Mouse (Mus musculus) neural tube, embryonic 13.5 days (tissue): ENCODE data around the gene Lce1e. TPM values are rescaled to one million over a fixed set of nuclear protein-coding genes. Genes with fewer than 3 reads are reported as not detected.

Experiments used
- polyA plus RNA-seq: library from polyadenylated mRNA; unstranded; fragments of >200 nt; fragmentation: Nextera tagmentation; extraction: Ambion mirVana; gene quantifications from 2 replicates; pipeline ENCODE4 v1.2.1, GENCODE M21; 2015

The Lce1e gene
- polyA plus RNA-seq, 1 experiment from 2014 or later = not detected

Other genes with a start within 250 kb of the Lce1e start
- gene Sprr1a, start 223.2 kb downstream of the Lce1e start, polyA plus RNA-seq = not detected in 2 replicates
- not detected in 2 replicates for gene Sprr4, start 208.6 kb downstream of the Lce1e start, polyA plus RNA-seq
- gene 2310046K23Rik, start 174.6 kb downstream of the Lce1e start, polyA plus RNA-seq = not detected in 2 replicates
- gene Ivl, start 135.3 kb downstream of the Lce1e start, polyA plus RNA-seq = not detected in 2 replicates
- gene Smcp, start 120.1 kb downstream of the Lce1e start, polyA plus RNA-seq = not detected in 2 replicates
- gene 2210017I01Rik, start 101.6 kb downstream of the Lce1e start, polyA plus RNA-seq = not detected in 2 replicates
- gene Lce6a, start 87.4 kb downstream of the Lce1e start, polyA plus RNA-seq = not detected in 2 replicates
- gene Lce1a1, start 60.8 kb downstream of the Lce1e start, polyA plus RNA-seq = not detected in 2 replicates
- not detected in 2 replicates for gene Lce1b, start 52.1 kb downstream of the Lce1e start, polyA plus RNA-seq
- not detected in 2 replicates for gene Lce1a2, start 38.8 kb downstream of the Lce1e start, polyA plus RNA-seq
- gene Lce1c, start 29.8 kb downstream of the Lce1e start, polyA plus RNA-seq = not detected in 2 replicates
- not detected in 2 replicates for gene Lce1d, start 21.9 kb downstream of the Lce1e start, polyA plus RNA-seq
- not detected in 2 replicates for gene Lce1f, start 11.3 kb upstream of the Lce1e start, polyA plus RNA-seq
- not detected in 2 replicates for gene Gm38119, start 30.0 kb upstream of the Lce1e start, polyA plus RNA-seq
- not detected in 2 replicates for gene Lce1g, start 43.3 kb upstream of the Lce1e start, polyA plus RNA-seq
- gene Lce1h, start 56.0 kb upstream of the Lce1e start, polyA plus RNA-seq = not detected in 2 replicates
- gene Lce1i, start 69.8 kb upstream of the Lce1e start, polyA plus RNA-seq = not detected in 2 replicates
- not detected in 2 replicates for gene Lce1j, start 81.4 kb upstream of the Lce1e start, polyA plus RNA-seq
- gene Lce1k, start 98.8 kb upstream of the Lce1e start, polyA plus RNA-seq = not detected in 2 replicates
- not detected in 2 replicates for gene Kprp, start 118.2 kb upstream of the Lce1e start, polyA plus RNA-seq
- gene Lce1l, start 142.2 kb upstream of the Lce1e start, polyA plus RNA-seq = not detected in 2 replicates
- not detected in 2 replicates for gene 2310050C09Rik, start 161.1 kb upstream of the Lce1e start, polyA plus RNA-seq
- gene Lce3a, start 217.2 kb upstream of the Lce1e start, polyA plus RNA-seq = not detected in 2 replicates
- gene Lce3b, start 223.9 kb upstream of the Lce1e start, polyA plus RNA-seq = not detected in 2 replicates
- not detected in 2 replicates for gene Lce3c, start 235.4 kb upstream of the Lce1e start, polyA plus RNA-seq
- gene Lce3d, start 248.3 kb upstream of the Lce1e start, polyA plus RNA-seq = not detected in 2 replicates